Mouse (Mus musculus) limb, embryonic 14.5 days (tissue): ENCODE data around the gene Styk1. TPM values are rescaled to one million over a fixed set of nuclear protein-coding genes. Genes with fewer than 3 reads are reported as not detected.

Experiments
- ATAC-seq: fragments of 200-750 bp; cut with Nextera tagmentation; 2 replicates; pipeline ENCODE4 v1.8.0; 2017; ENCODE audit warnings: low read depth, moderate number of reproducible peaks, moderate TSS enrichment; ENCODE audit not compliant: low FRiP score
- DNase-seq: peaks from one replicate; pipeline ENCODE4 v3.0.0-alpha.2; 2015; ENCODE audit warnings: low spot score
- H3K27ac ChIP-seq: fragments of 300-500 bp; sonication (generic); replicated peaks from 2 replicates; pipeline ENCODE4 v1.5.1; 2014; ENCODE audit warnings: low read depth, mild to moderate bottlenecking, low read length, moderate library complexity, mixed read lengths
- H3K27me3 ChIP-seq: fragments of 300-500 bp; sonication (generic); 2 replicates; pipeline ENCODE4 v1.6.1; 2014; ENCODE audit warnings: low read length, mixed read lengths; ENCODE audit not compliant: control insufficient read depth, insufficient read depth
- H3K36me3 ChIP-seq: fragments of 300-500 bp; sonication (generic); 2 replicates; pipeline ENCODE4 v1.6.1; 2014; ENCODE audit warnings: mild to moderate bottlenecking, low read length, moderate library complexity, mixed read lengths; ENCODE audit not compliant: control insufficient read depth, insufficient read depth
- H3K4me1 ChIP-seq: fragments of 300-500 bp; sonication (generic); 2 replicates; pipeline ENCODE4 v1.6.1; 2014; ENCODE audit warnings: antibody characterized with exemption, low read length, mixed read lengths; ENCODE audit not compliant: control insufficient read depth, insufficient read depth
- H3K4me2 ChIP-seq: fragments of 300-500 bp; sonication (generic); replicated peaks from 2 replicates; pipeline ENCODE4 v1.6.1; 2014; ENCODE audit warnings: low read depth, mild to moderate bottlenecking, low read length, moderate library complexity; ENCODE audit not compliant: severe bottlenecking
- H3K4me3 ChIP-seq: fragments of 300-500 bp; sonication (generic); replicated peaks from 2 replicates; pipeline ENCODE4 v1.5.1; 2014; ENCODE audit warnings: low read length
- H3K9ac ChIP-seq: fragments of 300-500 bp; sonication (generic); 2 replicates; pipeline ENCODE4 v1.6.1; 2014; ENCODE audit warnings: mild to moderate bottlenecking, low read depth, low read length, moderate library complexity; ENCODE audit not compliant: severe bottlenecking
- H3K9me3 ChIP-seq: fragments of 300-500 bp; sonication (generic); 2 replicates; pipeline ENCODE4 v1.6.1; 2016; ENCODE audit warnings: low read length; ENCODE audit not compliant: control insufficient read depth
- POLR2A ChIP-seq: fragments of 200-500 bp; IDR thresholded peaks from 2 replicates; pipeline ENCODE4 v1.8.0; 2012; ENCODE audit warnings: inconsistent platforms, mild to moderate bottlenecking, moderate library complexity, borderline replicate concordance; ENCODE audit not compliant: insufficient read depth, insufficient read length; ENCODE audit errors: extremely low read depth
- WGBS: fragments of 180-500 bp; shearing (Covaris S2); extraction: QIAGEN DNeasy Blood & Tissue Kit; methylation state at CpG from one replicate; pipeline ENCODE4 v1.1.7; 2014; 5-methylcytosine and 5-hydroxymethylcytosine counted together
- polyA plus RNA-seq, 2 experiments: library from polyadenylated mRNA; depleted of rRNA in 1 of 2; stranded (reverse) in 1 of 2; unstranded in 1 of 2; fragments of >200 nt; fragmentation: Nextera tagmentation in 1 of 2; extraction: Ambion mirVana in 1 of 2; gene quantifications; 2 replicates each; pipeline versions ENCODE4 v1.2.1 to v1.2.3; 2012 to 2014

Styk1 gene
- polyA plus RNA-seq, 2 experiments: 1.3 to 1.5 TPM

GRCm38 (mm10) chr6:131367101-131367500, 13.7 kb upstream of the Styk1 start:
- no peaks in the 10 kb centered on the region for H3K9me3 ChIP-seq
- TF ChIP-seq POLR2A: no peak
- 45% methylated on average over 4 of the region's 4 CpGs for WGBS
- no peak overlapping the region for H3K4me3 ChIP-seq
- H3K27ac ChIP-seq: no peak overlapping the region
- no peak overlapping the region for H3K9ac ChIP-seq
- H3K36me3 ChIP-seq: peaks cover 67% of the 10 kb centered on the region
- no peak for DNase-seq
- H3K4me1 ChIP-seq: no peaks in the 10 kb centered on the region
- no peaks in the 10 kb centered on the region for H3K27me3 ChIP-seq
- no peak overlapping the region for H3K4me2 ChIP-seq
- ATAC-seq: no peak

- Histone ChIP-seq H3K4me3 (no peak overlapping the region), H3K36me3 (peaks cover 55% of the 10 kb centered on the region), H3K27me3 (no peaks in the 10 kb centered on the region), H3K27ac (no peak overlapping the region), H3K9ac (no peak overlapping the region), H3K4me1 (no peaks in the 10 kb centered on the region), H3K4me2 (no peak overlapping the region), H3K9me3 (no peaks in the 10 kb centered on the region)
- WGBS: 77% methylated on average over 2 of the region's 2 CpGs
- ATAC-seq: no peak
- DNase-seq: no peak
- TF ChIP-seq POLR2A: no peak
Observed at GRCm38 (mm10) chr6:131364353-131364752, 11.0 kb upstream of the Styk1 start.

GRCm38 (mm10) chr6:131362987-131363765, 9.8 kb upstream of the Styk1 start:
- no peak for ATAC-seq
- WGBS: 81% methylated on average over 7 of the region's 7 CpGs

GRCm38 (mm10) chr6:131360693-131361092, 7.3 kb upstream of the Styk1 start:
- Histone ChIP-seq H3K36me3 (peaks cover 22% of the 10 kb centered on the region), H3K4me2 (no peak overlapping the region), H3K4me1 (no peaks in the 10 kb centered on the region), H3K4me3 (no peak overlapping the region), H3K27ac (no peak overlapping the region), H3K9ac (no peak overlapping the region), H3K9me3 (no peaks in the 10 kb centered on the region), H3K27me3 (no peaks in the 10 kb centered on the region)
- ATAC-seq (no peak), DNase-seq (no peak)
- no peak for TF ChIP-seq POLR2A
- 69% methylated on average over 5 of the region's 5 CpGs for WGBS

More at GRCm38 (mm10) chr6:131362987-131363765, 9.8 kb upstream of the Styk1 start:
- no peaks in the 10 kb centered on the region for H3K9me3 ChIP-seq
- no peak overlapping the region for H3K4me2 ChIP-seq
- no peaks in the 10 kb centered on the region for H3K4me1 ChIP-seq
- no peak overlapping the region for H3K27ac ChIP-seq
- H3K36me3 ChIP-seq: peaks cover 44% of the 10 kb centered on the region
- no peaks in the 10 kb centered on the region for H3K27me3 ChIP-seq
- H3K4me3 ChIP-seq: no peak overlapping the region
- no peak overlapping the region for H3K9ac ChIP-seq
- no peak for DNase-seq
- no peak for TF ChIP-seq POLR2A

- Histone ChIP-seq H3K4me3 (no peak overlapping the region), H3K27me3 (no peaks in the 10 kb centered on the region), H3K9ac (no peak overlapping the region), H3K4me2 (no peak overlapping the region), H3K36me3 (peaks cover 12% of the 10 kb centered on the region), H3K27ac (no peak overlapping the region), H3K4me1 (no peaks in the 10 kb centered on the region), H3K9me3 (no peaks in the 10 kb centered on the region)
- WGBS: 80% methylated on average over 2 of the region's 2 CpGs
- no peak for TF ChIP-seq POLR2A
- ATAC-seq: no peak
- DNase-seq: no peak
Observed at GRCm38 (mm10) chr6:131359543-131359942, 6.1 kb upstream of the Styk1 start.
